9 mouse cellular contexts compared by ENCODE assay signal in the genomic region with DNA sequence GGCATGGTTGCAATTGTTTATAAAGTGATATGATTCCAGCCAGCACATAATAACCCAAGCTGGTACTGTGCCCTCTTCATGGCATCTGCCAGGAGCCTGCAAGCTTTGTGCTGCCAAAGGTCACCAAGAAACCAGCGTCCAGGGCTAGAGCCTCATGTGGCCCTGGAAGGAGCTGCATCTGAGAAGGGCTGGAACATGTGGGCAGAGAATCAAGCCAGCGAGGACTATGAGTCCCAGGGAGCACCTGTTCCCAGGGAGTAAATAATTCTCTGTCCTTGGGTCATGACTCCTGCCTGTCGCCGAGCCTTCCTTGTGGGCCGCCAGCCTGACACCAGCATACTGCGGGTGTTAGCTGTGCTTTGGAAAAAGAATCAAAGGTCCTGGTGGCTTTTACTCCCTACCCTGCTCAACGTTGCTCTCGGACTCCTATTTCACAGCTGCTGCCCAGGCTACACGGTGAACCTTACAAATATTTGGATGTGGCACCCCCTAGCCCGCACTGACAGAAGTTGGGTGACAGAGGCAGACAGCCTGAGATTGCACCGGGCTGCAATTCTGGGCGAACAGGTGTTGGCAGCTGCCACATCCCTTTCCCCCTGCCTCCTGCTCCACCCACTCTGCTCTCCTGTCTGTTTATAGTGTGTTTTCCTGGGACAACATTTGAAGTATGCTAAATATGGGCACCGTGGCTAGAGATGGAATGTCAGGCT.
DNase-seq lines count a peak whose midpoint lies in the region; ATAC-seq lines count a peak whose summit lies in the region.
"Had no signal": no experiment of that assay in that cellular context is flagged by ENCODE, and none has a peak within 500 bp of the region (broad histone marks: within the 10 kb centered on the region; RNA-seq: fewer than 3 reads in every experiment).

No protein-coding gene starts in this region.

- no peaks in the 10 kb centered on the region for H3K9me3 ChIP-seq in limb, embryonic 11.5 days (ENCODE audit: control insufficient read depth, low read length)
- no peaks in the 10 kb centered on the region for H3K9me3 ChIP-seq in limb, embryonic 10.5 days (replicated peaks)
- H3K9me3 ChIP-seq in intestine, embryonic 16.5 days (ENCODE audit: control insufficient read depth, low read length): no peaks in the 10 kb centered on the region
- no peaks in the 10 kb centered on the region for H3K9me3 ChIP-seq in midbrain, embryonic 15.5 days
- H3K9me3 ChIP-seq: heart, embryonic 13.5 days had no signal

- H3K27me3 ChIP-seq in limb, embryonic 11.5 days (ENCODE audit: control insufficient read depth, insufficient read depth, low read length): no peaks in the 10 kb centered on the region
- H3K27me3 ChIP-seq in limb, embryonic 10.5 days (ENCODE audit: low read depth, poor library complexity, severe bottlenecking): no peaks in the 10 kb centered on the region
- no peaks in the 10 kb centered on the region for H3K27me3 ChIP-seq in intestine, embryonic 16.5 days (replicated peaks; ENCODE audit: control insufficient read depth, insufficient read depth, low read length)
- H3K27me3 ChIP-seq in midbrain, embryonic 15.5 days (replicated peaks): no peaks in the 10 kb centered on the region

- no peak overlapping the region for H3K4me2 ChIP-seq in limb, embryonic 11.5 days (ENCODE audit: low read depth, severe bottlenecking)
- no peak overlapping the region for H3K4me2 ChIP-seq in intestine, embryonic 16.5 days (ENCODE audit: low read depth, low read length)
- no peak overlapping the region for H3K4me2 ChIP-seq in midbrain, embryonic 15.5 days
- H3K4me2 ChIP-seq: heart, embryonic 13.5 days had no signal

- H3K4me1 ChIP-seq in limb, embryonic 11.5 days (ENCODE audit: control insufficient read depth, insufficient read depth, low read length): no peaks in the 10 kb centered on the region
- peaks cover 20% of the 10 kb centered on the region for H3K4me1 ChIP-seq in limb, embryonic 10.5 days
- H3K4me1 ChIP-seq in intestine, embryonic 16.5 days (ENCODE audit: control insufficient read depth, insufficient read depth, low read length): peaks cover 20% of the 10 kb centered on the region
- no peaks in the 10 kb centered on the region for H3K4me1 ChIP-seq in midbrain, embryonic 15.5 days

- 56% methylated on average over 13 of the region's 13 CpGs for WGBS in limb, embryonic 11.5 days
- WGBS in limb, embryonic 10.5 days: 64% methylated on average over 13 of the region's 13 CpGs
- WGBS in intestine, embryonic 16.5 days: 38% methylated on average over 13 of the region's 13 CpGs
- 71% methylated on average over 13 of the region's 13 CpGs for WGBS in midbrain, embryonic 15.5 days

- no peak overlapping the region for H3K9ac ChIP-seq in limb, embryonic 11.5 days (ENCODE audit: low read length)
- H3K9ac ChIP-seq in intestine, embryonic 16.5 days (ENCODE audit: low read depth, low read length): no peak overlapping the region
- H3K9ac ChIP-seq in midbrain, embryonic 15.5 days: no peak overlapping the region
- H3K9ac ChIP-seq: heart, embryonic 13.5 days had no signal

- peak; percentile 37 for ATAC-seq in limb, embryonic 11.5 days (ENCODE audit: insufficient number of reproducible peaks, low FRiP score, low TSS enrichment, low read depth)
- ATAC-seq in intestine, embryonic 16.5 days: 0 out of 2 replicates have a peak, but pooled peaks have one; percentile 7
- no peak for ATAC-seq in midbrain, embryonic 15.5 days (replicated peaks)

- H3K27ac ChIP-seq in limb, embryonic 11.5 days (replicated peaks; ENCODE audit: low read depth, low read length): no peak overlapping the region
- H3K27ac ChIP-seq in limb, embryonic 10.5 days: no peak overlapping the region
- H3K27ac ChIP-seq in intestine, embryonic 16.5 days (ENCODE audit: low read length): no peak overlapping the region; the same call in 1 of the 2 replicates
- no peak overlapping the region for H3K27ac ChIP-seq in midbrain, embryonic 15.5 days
- H3K27ac ChIP-seq: heart, embryonic 13.5 days had no signal

- H3K4me3 ChIP-seq in limb, embryonic 11.5 days (ENCODE audit: low read depth, low read length): no peak overlapping the region
- H3K4me3 ChIP-seq in limb, embryonic 10.5 days: no peak overlapping the region
- no peak overlapping the region for H3K4me3 ChIP-seq in intestine, embryonic 16.5 days (ENCODE audit: low read length)
- H3K4me3 ChIP-seq in midbrain, embryonic 15.5 days: no peak overlapping the region
- H3K4me3 ChIP-seq: heart, embryonic 13.5 days had no signal

- H3K36me3 ChIP-seq in limb, embryonic 11.5 days (ENCODE audit: control insufficient read depth, insufficient read depth, low read length): no peaks in the 10 kb centered on the region
- H3K36me3 ChIP-seq in limb, embryonic 10.5 days: no peaks in the 10 kb centered on the region
- H3K36me3 ChIP-seq in intestine, embryonic 16.5 days (ENCODE audit: control insufficient read depth, insufficient read depth, low read length): no peaks in the 10 kb centered on the region
- H3K36me3 ChIP-seq in midbrain, embryonic 15.5 days (replicated peaks): no peaks in the 10 kb centered on the region
- H3K36me3 ChIP-seq: heart, embryonic 13.5 days had no signal

- DNase-seq in limb, embryonic 11.5 days (ENCODE audit: low spot score): no peak
- DNase-seq in limb, embryonic 10.5 days (ENCODE audit: low spot score): no peak
- peak; percentile 63 for DNase-seq in adrenal gland, postnatal 10 days
- peak; percentile 41 for DNase-seq in lung, postnatal 36 days
- no peak for DNase-seq in T-cell, adult 2 months (ENCODE audit: low spot score)
- no peak for DNase-seq in urinary bladder, postnatal 10 days (ENCODE audit: low spot score)

Comparison
In these comparisons a context has a peak if more than half of its experiments do, and no peak if none do; other contexts are left out.
1. DNase-seq: peak in adrenal gland, postnatal 10 days (single experiment) and lung, postnatal 36 days (single experiment); none in limb, embryonic 11.5 days (single experiment), limb, embryonic 10.5 days (single experiment), T-cell, adult 2 months (single experiment) and urinary bladder, postnatal 10 days (single experiment).